Mouse (Mus musculus): ENCODE measurements around the gene Cap2.

The Cap2 gene

DNA sequence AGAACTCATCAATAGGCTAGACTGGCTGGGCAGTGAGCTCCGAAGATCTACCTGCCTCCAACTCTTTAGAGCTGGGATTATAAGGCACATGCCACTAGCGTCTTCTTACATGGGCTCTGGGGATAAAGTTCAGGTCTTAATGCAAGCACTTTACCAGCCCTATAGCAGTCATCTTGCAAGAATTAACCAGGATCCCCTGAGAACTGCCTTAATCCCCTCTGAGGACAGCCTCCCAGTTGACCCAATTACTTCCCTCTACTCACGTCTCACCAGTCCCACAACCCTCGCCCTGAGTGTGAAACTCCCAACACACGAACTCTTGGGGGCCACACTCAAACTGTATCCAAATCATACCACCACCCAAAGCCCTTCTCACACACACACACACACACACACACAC lies 64.3 kb downstream of the Cap2 start:
- no peak for DNase-seq (ENCODE audit: low read depth, low spot score)

DNA sequence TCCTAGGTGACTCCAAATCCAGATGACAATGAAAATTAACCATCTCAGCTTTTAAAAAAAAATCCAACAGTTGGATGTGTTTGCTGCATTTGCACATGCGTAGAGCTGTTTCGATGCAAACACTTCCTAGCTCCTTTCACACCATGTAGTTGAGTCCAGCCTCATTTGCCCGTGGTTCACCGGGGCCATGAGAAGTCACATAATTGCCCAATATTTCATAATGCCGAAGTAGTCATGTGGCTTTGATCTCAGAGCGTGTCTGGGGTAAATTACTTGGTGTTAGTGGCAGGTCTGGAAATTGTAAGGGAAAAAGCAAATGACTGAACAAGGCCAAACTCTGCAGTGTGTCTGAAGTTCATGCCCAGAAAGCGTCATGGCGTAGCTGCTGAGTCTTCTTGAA lies 67.8 kb downstream of the Cap2 start:
- no peak for DNase-seq (ENCODE audit: low read depth, low spot score)

DNA sequence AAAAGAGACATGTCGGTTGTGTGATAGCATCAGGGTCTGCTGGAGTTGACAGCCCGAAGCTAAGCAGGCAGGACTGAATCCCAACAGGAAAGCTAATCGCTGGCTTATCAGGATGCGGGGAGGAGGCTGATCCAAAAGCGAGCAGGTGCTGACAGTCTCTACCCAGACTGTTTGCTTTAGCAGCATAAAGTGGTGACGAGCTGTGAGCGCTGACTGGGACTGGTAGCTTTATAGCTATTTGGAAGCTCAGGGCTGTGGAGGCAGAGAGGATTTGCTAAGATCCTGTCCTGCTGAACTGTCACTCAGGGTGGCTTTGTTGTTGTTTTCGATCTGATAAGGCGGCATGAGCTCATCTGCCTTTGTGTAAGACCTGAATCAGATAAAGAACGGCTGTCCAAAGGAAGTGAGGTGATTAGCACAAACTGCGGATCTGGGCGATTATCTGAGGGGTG lies 69.5 kb downstream of the Cap2 start:
- DNase-seq (ENCODE audit: low read depth, low spot score): peak; percentile 50

DNA sequence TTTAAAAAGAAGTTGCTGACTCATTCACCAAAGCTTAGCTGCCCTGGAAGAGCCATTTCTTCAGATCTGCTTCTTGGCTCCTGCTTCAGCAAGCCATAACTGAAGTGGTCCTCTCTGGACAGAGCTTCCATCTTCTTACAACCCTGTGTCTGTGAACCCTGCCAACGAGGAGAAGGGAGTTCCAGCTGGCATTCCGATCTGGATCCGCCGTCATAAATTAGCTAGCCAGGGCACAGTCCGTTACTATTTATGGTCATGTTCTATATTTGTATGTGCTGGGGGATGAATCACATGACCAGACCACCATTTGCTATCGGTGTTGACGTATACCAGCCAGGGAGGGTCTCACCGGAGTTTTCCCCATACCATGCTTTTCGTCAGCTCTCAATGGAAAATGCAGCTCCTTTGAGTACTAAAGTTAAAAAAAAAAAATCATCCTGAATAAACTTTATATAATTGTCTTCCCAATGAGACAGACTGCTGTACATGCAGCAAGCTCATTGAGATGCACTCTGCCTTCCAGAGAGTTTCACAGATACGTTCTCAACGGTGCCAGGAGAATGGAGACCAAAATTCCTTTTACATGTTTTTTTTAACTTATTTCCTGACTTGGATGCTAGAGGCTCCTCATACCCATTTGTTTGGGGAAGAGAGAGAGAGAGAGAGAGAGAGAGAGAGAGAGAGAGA lies 70.5 kb downstream of the Cap2 start:
- DNase-seq (ENCODE audit: low read depth, low spot score): peak; percentile 6

DNA sequence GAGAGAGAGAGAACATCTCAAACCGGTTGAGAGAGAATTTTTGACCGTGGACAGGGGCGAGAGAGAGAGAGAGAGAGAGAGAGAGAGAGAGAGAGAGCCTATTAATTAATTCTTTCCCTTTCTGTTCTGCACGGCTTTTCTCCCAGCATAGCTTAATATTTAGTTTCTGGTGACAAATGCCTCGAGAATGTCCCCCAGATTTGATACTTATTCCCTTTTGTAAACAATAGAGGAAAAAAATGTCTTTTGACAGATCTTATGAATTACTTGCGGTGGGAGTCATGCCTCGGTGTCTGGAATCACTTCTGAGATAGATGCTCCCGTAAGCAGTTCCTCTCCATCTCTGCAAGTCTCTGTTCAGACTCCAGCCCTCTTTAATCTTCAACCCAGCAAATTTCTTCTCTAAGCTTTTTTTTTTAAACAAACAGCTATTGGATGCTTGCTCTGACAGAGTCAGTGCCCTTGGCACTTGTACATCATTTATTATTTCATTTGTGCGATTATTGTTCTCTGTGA lies 71.1 kb downstream of the Cap2 start:
- DNase-seq (ENCODE audit: low read depth, low spot score): no peak

DNA sequence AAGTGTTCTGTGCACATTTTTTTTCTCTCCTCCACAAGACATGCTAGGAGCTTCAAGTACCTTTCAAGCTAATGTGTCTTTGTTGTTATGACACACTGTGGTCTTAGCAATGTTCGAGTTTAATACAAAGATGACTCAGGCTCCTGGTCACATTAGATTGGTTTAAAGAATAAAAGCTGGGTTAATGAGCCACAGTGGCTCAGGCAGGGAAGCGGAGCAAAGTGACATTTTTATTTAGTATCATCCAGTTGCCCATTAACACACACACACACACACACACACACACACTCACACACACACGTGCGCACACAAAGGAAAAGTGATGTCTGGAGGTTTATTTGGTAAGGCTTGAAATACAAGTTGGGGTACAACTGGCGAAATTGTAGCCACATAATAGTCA lies 72.6 kb downstream of the Cap2 start:
- no peak for DNase-seq (ENCODE audit: low read depth, low spot score)

DNA sequence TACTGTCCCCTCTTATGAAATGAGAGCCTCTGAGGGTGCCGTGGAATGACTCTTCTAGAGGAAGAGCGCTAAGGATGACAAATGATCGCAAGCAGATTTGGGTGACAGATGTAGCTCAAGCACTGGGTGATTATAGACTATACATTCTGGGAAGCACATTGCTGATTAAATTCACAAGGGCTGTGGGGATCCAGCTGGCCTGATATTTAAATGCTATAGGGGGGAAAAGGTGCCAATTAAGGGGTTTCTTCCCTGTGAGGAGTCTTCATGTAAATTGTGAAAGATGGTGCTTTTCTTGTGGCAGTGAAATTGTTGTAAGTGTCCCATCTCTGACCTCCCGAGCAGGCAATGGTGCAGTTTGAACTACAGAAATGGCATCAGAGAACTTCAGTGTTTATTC lies 73.1 kb downstream of the Cap2 start:
- no peak for DNase-seq (ENCODE audit: low read depth, low spot score)

DNA sequence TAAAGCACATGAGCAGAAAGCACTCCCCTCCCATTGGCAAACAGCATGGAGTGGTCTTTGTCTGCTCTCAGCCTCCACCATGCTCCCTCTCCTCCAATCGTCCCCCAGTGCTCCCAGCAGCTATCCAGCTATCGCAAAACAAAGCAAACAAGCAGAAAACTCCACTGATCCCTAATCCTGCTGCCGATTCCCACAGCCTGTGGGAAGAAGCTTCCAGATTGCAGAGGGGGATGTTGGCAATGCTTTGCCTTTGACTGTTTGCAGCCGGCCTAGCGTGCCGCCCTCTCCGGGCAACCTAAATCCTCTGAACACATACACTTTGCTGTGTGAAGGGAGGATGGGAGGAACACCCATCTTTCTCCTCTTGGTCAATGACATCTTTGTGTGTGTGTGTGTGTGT lies 83.2 kb downstream of the Cap2 start:
- DNase-seq (ENCODE audit: low read depth, low spot score): no peak

DNA sequence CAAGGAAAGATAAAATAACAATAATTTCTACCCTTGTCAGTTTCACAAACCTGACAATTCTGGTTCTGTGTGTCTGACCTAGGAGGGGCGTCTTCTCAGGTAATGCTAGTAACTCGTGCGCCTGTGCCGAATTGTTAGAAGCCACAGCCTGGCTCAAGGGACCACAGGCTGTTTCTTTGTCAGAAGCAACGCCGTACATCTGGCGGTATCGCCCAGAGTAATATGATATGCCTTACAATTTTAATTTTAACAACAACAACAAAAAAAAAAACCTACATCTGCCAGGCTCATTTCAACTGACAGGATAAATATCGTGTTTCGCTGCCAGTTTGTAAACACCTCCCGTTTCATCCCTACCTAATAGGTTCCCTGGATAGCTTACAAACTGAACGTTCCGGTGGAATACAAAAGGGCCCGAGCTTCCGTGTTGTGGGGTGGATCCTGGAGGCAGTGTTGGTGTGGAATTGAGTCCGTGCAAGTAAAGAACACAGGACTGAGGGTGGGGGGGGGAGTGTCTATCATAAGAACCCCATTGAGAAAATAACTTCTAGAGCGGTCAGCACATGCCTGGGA lies 86.2 kb downstream of the Cap2 start:
- DNase-seq (ENCODE audit: low read depth, low spot score): no peak

DNA sequence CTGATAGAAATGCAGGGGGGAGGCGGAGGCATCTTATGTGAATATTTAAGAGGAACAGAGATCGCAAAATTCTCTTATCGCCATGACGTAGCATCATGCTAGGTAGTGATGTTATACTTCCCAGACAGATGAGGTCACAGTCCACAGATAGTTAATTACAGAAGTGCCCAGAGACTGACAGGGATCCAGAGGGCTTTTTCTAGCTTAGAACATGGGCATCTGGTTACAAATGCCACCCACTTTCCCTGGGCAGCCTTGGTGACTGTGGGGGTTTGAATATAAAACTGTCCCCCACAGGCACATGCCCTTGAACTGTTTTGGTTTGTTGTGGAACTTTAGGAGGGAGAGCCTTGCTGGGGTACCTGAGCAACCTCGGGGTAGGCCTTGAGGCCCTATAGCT lies 87.0 kb downstream of the Cap2 start:
- no peak for DNase-seq (ENCODE audit: low read depth, low spot score)

DNA sequence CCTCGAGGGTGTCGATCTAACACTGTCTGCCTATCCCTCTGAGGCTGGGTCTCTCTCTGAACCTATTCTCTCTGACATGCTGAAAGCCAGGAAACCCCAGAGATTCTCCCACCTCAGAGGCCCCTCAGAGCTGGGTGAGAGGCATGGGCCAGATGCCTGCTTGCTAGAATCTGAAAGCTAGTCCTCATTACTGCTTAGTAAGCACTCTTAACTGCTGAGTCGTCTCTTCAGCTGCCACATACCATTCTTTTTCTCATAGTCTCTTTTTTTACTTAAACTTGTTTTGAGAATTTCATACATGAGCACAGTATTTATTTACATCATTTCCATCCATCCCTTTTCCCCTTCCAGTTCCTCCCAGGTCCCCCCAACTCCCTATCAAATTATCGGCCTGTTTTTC lies 89.2 kb downstream of the Cap2 start:
- no peak for DNase-seq (ENCODE audit: low read depth, low spot score)

DNA sequence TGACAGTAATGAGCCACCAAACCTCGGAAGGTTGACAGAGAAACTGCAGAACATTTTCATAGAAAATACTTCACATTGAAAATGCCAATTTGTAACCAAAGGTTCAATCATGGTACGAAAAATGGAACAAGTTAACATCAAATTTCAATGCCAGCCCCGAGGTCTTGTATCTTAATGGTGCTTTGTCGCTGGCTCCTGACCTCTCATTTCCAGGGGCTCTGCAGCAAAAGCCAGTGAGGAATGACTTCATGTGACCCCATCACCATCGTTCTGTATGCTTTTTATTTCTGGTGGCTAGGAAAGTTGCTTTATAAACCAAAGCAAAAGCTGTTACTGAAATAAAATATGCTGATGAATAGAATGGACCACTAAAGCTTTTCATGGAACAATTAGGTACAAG lies 99.0 kb downstream of the Cap2 start:
- DNase-seq (ENCODE audit: low read depth, low spot score): no peak

DNA sequence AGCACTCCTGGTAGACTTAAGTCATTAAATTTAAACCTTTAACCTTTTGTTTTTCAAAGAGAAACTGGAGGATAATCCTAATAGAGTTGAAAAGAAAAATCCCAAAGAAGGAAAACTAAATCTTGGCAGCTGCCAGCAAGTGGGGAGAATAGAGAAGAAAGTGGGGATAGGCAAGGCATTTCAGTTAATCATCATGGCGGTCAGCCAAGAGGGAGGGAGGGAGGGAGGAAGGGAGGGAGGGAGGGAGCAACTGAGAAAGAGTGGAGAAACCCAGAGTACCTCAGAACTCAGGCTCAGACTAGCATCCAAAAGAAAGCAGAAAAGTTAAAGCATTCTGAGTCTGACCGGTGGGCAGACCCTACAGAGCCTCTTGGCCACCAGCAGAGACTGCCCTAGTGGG lies 99.7 kb downstream of the Cap2 start:
- DNase-seq (ENCODE audit: low read depth, low spot score): no peak

DNA sequence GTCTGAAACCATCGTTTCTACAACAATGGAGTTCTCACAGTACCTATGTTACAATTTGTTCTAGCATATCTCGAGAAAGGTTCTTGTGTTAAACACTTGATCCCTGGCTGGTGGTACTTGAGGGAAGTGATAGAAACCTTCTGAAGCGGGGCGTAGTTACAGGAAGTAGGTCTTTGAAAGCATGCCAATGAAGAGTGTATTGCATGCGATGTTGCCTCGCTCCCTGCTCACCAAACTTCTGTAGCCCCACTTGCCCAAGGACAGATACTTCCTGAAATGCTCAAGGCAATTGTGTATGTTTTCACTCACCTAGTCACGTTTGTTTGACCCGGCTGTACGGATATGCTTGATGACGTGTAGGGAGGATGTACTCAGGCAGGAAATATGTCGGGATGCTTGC lies 101.0 kb downstream of the Cap2 start:
- DNase-seq (ENCODE audit: low read depth, low spot score): no peak

DNA sequence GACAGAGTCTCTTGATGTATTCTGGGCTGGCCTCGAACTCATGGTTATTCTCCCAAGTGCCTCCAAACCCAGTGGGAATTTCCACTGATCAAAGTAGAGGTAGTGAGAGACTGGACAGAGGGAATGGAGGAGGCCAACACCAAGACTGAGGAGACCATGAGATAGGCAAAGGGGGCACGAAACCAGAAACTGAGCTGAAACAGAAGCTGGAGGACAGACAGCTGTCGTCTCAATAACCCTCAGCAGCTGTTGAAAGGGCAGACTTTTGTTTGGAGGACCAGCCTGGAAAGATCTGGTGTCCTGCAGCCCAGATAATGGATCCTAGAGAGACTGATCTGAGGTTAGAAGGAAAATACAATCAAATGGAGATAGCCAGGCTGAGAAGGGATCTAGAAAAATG lies 109.4 kb downstream of the Cap2 start:
- no peak for DNase-seq (ENCODE audit: low read depth, low spot score)

DNA sequence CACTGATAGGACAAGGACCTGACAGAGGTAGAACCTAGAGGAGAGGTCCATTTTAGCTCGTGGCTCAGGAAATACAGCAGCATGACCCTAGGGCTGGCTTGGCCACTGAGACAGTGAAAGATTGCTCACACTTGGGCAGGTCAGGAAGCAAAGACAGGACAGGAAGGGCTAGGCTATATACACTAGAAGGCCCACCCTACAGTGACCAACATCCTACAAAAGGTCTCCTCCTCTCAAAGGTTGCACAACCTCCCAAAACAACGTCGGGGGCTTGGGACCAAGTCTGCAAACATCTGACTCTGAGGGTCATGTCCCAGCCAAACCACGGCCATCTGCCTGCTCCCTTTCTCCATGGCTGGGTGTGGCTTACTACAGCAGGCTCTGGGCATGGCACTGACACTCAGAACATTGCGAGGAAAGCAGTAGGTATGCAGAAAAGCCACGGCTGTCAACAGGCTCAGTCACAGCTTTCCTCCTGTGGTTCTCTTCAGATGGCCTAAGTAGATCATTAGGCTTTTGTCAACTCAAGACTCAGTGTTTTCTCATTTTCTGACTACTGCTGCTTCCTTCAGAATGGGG lies 112.1 kb downstream of the Cap2 start:
- DNase-seq (ENCODE audit: low read depth, low spot score): no peak

DNA sequence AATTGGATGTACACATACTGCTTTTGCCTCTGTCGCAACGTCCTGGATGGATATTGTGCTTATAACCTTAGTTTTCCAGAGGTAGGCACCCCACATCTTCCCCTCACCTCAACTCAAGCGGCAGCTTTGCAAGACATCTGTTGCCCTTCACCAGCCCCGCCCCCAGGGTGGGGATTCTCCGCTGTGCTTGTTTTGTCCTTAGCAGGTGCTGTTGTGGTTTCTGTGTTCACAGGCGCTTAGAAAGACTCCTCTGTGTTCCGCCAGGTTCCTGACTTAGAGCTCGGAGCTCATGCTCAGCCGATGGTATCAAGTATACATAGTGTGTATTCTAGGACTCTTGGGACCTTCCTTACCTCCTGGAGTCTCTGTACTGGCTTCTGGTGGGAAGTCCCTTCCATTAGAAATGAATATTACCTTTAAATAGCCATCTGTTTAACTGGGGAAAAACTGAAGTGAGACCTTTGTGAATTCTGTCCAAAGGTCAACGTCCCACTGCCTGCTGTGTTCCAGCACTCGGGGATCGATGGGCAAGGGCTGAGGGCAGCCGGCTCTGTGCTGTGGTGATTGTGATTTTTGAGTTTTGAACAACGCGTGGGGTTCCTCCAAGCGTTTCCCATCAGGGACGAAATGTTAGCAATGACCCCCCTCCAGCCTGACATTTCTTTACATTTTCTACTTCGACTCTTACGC lies 115.2 kb downstream of the Cap2 start:
- no peak for DNase-seq (ENCODE audit: low read depth, low spot score)

DNA sequence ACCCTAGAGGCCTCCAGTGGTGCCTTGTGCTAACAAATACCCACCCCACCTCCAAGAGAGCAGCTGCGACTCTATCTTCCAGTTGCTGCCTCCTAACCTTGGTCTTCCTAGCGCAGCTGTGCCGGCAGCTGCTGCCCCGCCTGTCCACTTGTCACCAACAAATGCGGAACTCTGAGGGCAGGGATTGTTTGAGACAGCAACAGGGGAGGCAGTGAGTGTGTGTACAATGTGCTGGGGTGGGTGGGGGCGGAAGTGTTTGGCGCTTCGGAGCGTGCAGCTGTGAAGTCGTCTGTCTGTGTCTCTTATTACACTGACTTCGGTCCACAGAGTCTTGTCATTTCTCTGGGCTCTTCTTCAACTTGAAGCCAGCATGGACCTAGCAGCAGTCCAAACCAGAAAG lies 118.0 kb downstream of the Cap2 start:
- no peak for DNase-seq (ENCODE audit: low read depth, low spot score)

DNA sequence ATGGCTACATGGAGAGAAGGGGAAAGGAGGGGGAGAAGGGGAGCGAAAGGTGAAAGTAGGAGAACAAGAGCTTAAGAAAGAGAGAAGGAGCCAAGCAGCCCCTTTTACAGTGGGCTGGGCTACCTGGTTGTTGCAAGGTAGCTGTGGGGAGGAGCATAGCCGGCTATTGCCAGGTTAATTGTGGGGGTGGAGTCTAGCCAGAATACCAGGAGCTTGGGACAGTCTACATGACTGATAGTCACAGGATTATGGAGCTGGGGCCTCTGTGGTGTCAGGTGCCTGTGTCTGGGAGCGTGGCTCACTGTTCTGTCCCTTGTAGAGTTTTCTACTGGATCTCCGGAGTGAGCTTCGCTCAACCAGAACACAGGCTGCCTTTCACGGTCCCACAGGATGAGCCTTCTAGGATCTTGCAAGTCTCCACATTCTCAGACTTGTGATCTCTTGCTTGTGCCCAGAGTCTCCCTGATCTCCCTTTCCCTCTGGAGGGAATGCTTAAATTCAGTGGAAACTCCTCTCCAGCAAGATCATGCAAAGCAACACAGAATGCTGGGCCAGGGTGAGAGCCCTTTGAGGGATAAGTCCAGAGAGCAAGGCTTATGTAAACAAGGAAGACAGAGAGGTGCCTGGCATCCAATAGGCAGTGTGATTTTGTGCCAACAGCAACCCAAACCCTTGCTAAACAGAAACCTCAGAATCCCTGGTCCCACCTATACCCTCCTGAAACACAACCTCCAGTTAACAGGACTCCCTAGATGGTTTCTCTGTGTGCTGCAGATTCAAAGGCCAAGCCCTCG lies 119.5 kb downstream of the Cap2 start:
- DNase-seq (ENCODE audit: low read depth, low spot score): no peak

DNA sequence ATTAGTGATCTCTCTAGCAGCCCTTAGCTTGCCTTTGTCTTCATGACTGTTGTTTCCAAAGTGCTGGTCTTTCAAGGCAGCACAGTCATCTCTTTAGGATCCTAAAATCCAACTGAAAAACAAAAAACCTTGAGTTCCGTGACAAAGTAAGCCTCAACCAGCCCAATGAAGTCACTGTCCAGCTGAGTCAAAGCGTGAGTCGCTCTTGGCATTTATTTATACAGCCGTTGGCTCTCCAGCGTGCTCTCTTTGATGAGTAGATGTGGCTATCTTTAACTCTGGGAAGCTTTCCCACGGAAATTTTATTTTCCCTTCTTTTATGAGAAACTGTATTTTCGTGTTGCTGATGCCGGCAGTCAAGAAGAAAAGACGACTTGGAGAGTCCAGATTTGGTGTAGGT lies 125.0 kb downstream of the Cap2 start:
- no peak for DNase-seq (ENCODE audit: low read depth, low spot score)

DNA sequence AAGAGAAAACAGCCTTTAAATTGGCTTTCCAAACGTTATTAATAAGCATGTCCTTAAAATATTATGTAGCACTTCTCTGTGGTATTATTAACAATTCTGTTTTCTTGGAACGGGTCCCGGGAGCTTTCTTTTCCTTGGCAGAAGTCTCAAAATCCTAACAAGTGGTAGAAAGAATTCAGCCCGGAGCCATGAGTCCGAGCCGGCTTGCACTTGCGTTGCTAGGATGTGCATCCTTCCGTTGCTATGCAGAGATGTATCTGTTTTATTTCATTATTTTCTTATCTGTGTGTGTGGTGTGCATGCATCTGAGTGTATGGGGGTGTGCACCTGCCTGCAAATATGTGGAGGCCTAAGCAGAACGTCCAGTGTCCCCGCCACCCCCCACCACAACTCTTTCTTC lies 126.2 kb downstream of the Cap2 start:
- DNase-seq (ENCODE audit: low read depth, low spot score): no peak

DNA sequence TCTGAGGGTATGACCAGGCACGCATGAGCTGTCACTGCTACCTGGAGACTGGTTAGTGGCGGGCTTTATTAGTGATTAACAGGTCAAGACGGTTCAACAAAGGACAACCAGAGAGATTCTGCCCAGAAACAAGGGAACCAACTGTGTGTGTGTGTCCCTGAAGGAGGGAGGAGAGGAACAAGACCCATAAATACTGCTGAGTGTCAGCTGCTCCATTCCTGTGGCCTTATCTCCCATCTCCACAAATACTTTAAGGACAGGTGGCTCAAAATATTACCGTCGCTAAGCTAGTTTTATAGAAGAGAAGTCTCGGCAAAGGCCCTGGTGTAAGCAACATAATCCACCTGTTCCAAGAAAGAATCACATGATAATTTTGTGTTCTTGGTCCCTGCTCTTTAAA lies 127.7 kb downstream of the Cap2 start:
- DNase-seq (ENCODE audit: low read depth, low spot score): no peak
